Mouse (Mus musculus) E14TG2a.4 (cell line): ENCODE results near the gene Elovl5.

Experiments
- CTCF ChIP-seq: conservative IDR thresholded peaks from 2 replicates; pipeline ENCODE4 v1.5.1; 2014; ENCODE audit warnings: low read length
- NANOG ChIP-seq: IDR thresholded peaks from 2 replicates; pipeline ENCODE4 v1.6.1; 2014; ENCODE audit warnings: borderline replicate concordance, low read length, mixed read lengths
- POU5F1 ChIP-seq: IDR thresholded peaks from 2 replicates; pipeline ENCODE4 v1.6.1; 2014; ENCODE audit warnings: low read length, borderline replicate concordance

- TF ChIP-seq CTCF, result no peak
- TF ChIP-seq POU5F1, result no peak
- no peak for TF ChIP-seq NANOG
Measured at GRCm38 (mm10) chr9:77939554-77939920, 22.4 kb downstream of the Elovl5 start.
